Mouse (Mus musculus) stomach, embryonic 16.5 days (tissue): Measurements from ENCODE around the gene Txndc12. TPM values are rescaled to one million over a fixed set of nuclear protein-coding genes. Genes with fewer than 3 reads are reported as not detected.

Experiments used
- ATAC-seq: fragments of 200-750 bp; cut with Nextera tagmentation; 2 replicates; pipeline ENCODE4 v1.8.0; 2017; ENCODE audit warnings: moderate number of reproducible peaks, moderate TSS enrichment; ENCODE audit not compliant: insufficient read depth, low FRiP score
- H3K27ac ChIP-seq: fragments of 300-500 bp; sonication (generic); 2 replicates; pipeline ENCODE4 v1.5.1; 2014; ENCODE audit warnings: low read length
- H3K27me3 ChIP-seq: fragments of 300-500 bp; sonication (generic); 2 replicates; pipeline ENCODE4 v1.6.1; 2014; ENCODE audit warnings: low read length, control low read depth, mixed read lengths; ENCODE audit not compliant: control insufficient read depth, insufficient read depth
- H3K36me3 ChIP-seq: fragments of 300-500 bp; sonication (generic); 2 replicates; pipeline ENCODE4 v1.6.1; 2014; ENCODE audit warnings: low read length; ENCODE audit not compliant: control insufficient read depth, insufficient read depth
- H3K4me1 ChIP-seq: fragments of 300-500 bp; sonication (generic); 2 replicates; pipeline ENCODE4 v1.6.1; 2014; ENCODE audit warnings: low read length, control low read depth, mixed read lengths; ENCODE audit not compliant: control insufficient read depth, insufficient read depth
- H3K4me2 ChIP-seq: fragments of 300-500 bp; sonication (generic); 2 replicates; pipeline ENCODE4 v1.6.1; 2014; ENCODE audit warnings: low read depth, low read length, mixed read lengths
- H3K4me3 ChIP-seq: fragments of 300-500 bp; sonication (generic); replicated peaks from 2 replicates; pipeline ENCODE4 v1.5.1; 2014; ENCODE audit warnings: mild to moderate bottlenecking, low read length
- H3K9ac ChIP-seq: fragments of 300-500 bp; sonication (generic); 2 replicates; pipeline ENCODE4 v1.6.1; 2014; ENCODE audit warnings: low read length
- H3K9me3 ChIP-seq: fragments of 300-500 bp; sonication (generic); replicated peaks from 2 replicates; pipeline ENCODE4 v1.6.1; 2016; ENCODE audit warnings: low read length, control low read depth; ENCODE audit not compliant: control insufficient read depth
- WGBS: fragments of 180-500 bp; shearing (Covaris S2); extraction: QIAGEN DNeasy Blood & Tissue Kit; methylation state at CpG from one replicate; pipeline ENCODE4 v1.1.7; 2014; 5-methylcytosine and 5-hydroxymethylcytosine counted together
- polyA plus RNA-seq: library from polyadenylated mRNA; unstranded; fragments of >200 nt; fragmentation: Nextera tagmentation; extraction: Ambion mirVana; gene quantifications from 2 replicates; pipeline ENCODE4 v1.2.1, GENCODE M21; 2015

Gene Txndc12
- polyA plus RNA-seq, 1 experiment from 2014 or later: 104 TPM

- Histone ChIP-seq H3K36me3 (peaks cover 4% of the 10 kb centered on the region), H3K4me2 (no peak overlapping the region), H3K4me1 (no peaks in the 10 kb centered on the region), H3K27me3 (no peaks in the 10 kb centered on the region), H3K4me3 (no peak overlapping the region), H3K9ac (no peak overlapping the region), H3K9me3 (no peaks in the 10 kb centered on the region), H3K27ac (no peak overlapping the region)
- no peak for ATAC-seq
- 93% methylated on average over 3 of the region's 3 CpGs for WGBS
Observed at GRCm38 (mm10) chr4:108825677-108826076, 8.7 kb upstream of the Txndc12 start.

DNA sequence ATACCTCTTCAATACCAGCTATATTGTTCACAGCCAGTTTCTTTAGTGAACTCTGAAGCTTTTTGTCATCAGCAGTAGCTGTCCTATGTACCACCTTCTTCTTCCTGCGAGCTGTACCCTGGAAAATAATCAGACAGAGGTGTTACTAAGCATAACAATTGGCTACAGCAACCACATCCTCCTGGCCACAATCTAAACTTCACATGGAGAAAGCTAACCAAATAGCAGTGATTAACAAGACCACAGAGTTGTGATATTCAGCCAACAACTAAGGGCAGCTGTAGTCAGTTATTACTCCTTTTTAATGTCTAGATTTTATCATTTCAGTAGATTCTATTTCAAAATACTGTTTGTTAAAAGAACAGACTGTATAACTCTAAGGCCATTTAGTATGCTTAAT is 8.3 kb upstream of the Txndc12 start:
- Histone ChIP-seq H3K4me1 (peaks cover 3% of the 10 kb centered on the region; the same call in 1 of the 2 replicates), H3K27me3 (no peaks in the 10 kb centered on the region), H3K4me2 (no peak overlapping the region), H3K36me3 (peaks cover 4% of the 10 kb centered on the region), H3K9ac (no peak overlapping the region), H3K4me3 (no peak overlapping the region), H3K27ac (no peak overlapping the region), H3K9me3 (no peaks in the 10 kb centered on the region)
- 90% methylated on average over 1 of the region's 1 CpGs for WGBS
- no peak for ATAC-seq

- no peaks in the 10 kb centered on the region for H3K9me3 ChIP-seq
- 76% methylated on average over 2 of the region's 2 CpGs for WGBS
- no peak for ATAC-seq
- H3K4me2 ChIP-seq: no peak overlapping the region
- no peak overlapping the region for H3K9ac ChIP-seq
- no peaks in the 10 kb centered on the region for H3K27me3 ChIP-seq
- H3K4me3 ChIP-seq: no peak overlapping the region
- peaks cover 4% of the 10 kb centered on the region; the same call in 1 of the 2 replicates for H3K4me1 ChIP-seq
- H3K36me3 ChIP-seq: peaks cover 4% of the 10 kb centered on the region
- no peak overlapping the region for H3K27ac ChIP-seq
Observed at GRCm38 (mm10) chr4:108826643-108827042, 7.8 kb upstream of the Txndc12 start.

- Histone ChIP-seq H3K27ac (no peak overlapping the region), H3K9ac (no peak overlapping the region), H3K4me1 (peaks cover 15% of the 10 kb centered on the region), H3K4me2 (no peak overlapping the region), H3K9me3 (no peaks in the 10 kb centered on the region), H3K4me3 (no peak overlapping the region), H3K36me3 (no peaks in the 10 kb centered on the region; the same call in 1 of the 2 replicates), H3K27me3 (no peaks in the 10 kb centered on the region)
- no peak for ATAC-seq
- WGBS: 67% methylated on average over 1 of the region's 1 CpGs
Observed at GRCm38 (mm10) chr4:108830698-108831097, 3.7 kb upstream of the Txndc12 start.

GRCm38 (mm10) chr4:108832916-108833827 is 1.2 kb upstream of the Txndc12 start, which contains the start of gene Btf3l4:
Gene Btf3l4, minus strand, starts transcription at chr4:108833614.
- WGBS: under 1% methylated on average over 58 of the region's 73 CpGs
- Histone ChIP-seq H3K9me3 (no peaks in the 10 kb centered on the region), H3K27ac (peak within 1 kb of the TSS; percentile 98), H3K4me3 (peak within 1 kb of the TSS; percentile 88), H3K4me2 (peak within 1 kb of the TSS; percentile 77), H3K4me1 (peaks cover 18% of the 10 kb centered on the region), H3K27me3 (no peaks in the 10 kb centered on the region), H3K9ac (peak within 1 kb of the TSS; percentile 94), H3K36me3 (no peaks in the 10 kb centered on the region; the same call in 1 of the 2 replicates)
- peak; percentile 95 for ATAC-seq

DNA sequence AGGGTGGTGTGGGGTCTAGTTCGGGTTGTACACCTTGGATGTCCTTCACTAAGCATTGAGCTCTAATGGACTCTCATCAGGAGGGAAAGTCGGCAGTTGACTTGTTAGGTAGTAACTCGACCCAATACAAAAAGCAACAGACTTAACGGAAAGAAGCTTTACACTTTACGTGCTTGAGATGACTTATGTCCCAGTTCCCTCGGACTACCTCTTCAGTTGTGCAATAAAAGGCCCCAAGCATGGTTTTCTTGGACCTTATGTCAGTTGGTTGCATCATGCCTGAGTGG is 630 bp upstream of the Txndc12 start:
- peak overlapping the region; percentile 98 for H3K27ac ChIP-seq
- ATAC-seq: no peak
- under 1% methylated on average over 6 of the region's 6 CpGs for WGBS
- H3K4me3 ChIP-seq: peak overlapping the region; percentile 88
- no peaks in the 10 kb centered on the region; the same call in 1 of the 2 replicates for H3K36me3 ChIP-seq
- H3K4me1 ChIP-seq: peaks cover 18% of the 10 kb centered on the region
- H3K9me3 ChIP-seq: no peaks in the 10 kb centered on the region
- peak overlapping the region; percentile 77 for H3K4me2 ChIP-seq
- H3K27me3 ChIP-seq: no peaks in the 10 kb centered on the region
- H3K9ac ChIP-seq: peak overlapping the region; percentile 81

GRCm38 (mm10) chr4:108834971-108835311 is 540 bp downstream of the Txndc12 start:
- ATAC-seq: no peak
- Histone ChIP-seq H3K36me3 (no peaks in the 10 kb centered on the region), H3K4me1 (peaks cover 18% of the 10 kb centered on the region), H3K9ac (peak overlapping the region; percentile 81), H3K4me3 (peak overlapping the region; percentile 88), H3K9me3 (no peaks in the 10 kb centered on the region), H3K27me3 (no peaks in the 10 kb centered on the region), H3K27ac (peak overlapping the region; percentile 98), H3K4me2 (peak overlapping the region; percentile 77)
- WGBS: under 1% methylated on average over 15 of the region's 15 CpGs

DNA sequence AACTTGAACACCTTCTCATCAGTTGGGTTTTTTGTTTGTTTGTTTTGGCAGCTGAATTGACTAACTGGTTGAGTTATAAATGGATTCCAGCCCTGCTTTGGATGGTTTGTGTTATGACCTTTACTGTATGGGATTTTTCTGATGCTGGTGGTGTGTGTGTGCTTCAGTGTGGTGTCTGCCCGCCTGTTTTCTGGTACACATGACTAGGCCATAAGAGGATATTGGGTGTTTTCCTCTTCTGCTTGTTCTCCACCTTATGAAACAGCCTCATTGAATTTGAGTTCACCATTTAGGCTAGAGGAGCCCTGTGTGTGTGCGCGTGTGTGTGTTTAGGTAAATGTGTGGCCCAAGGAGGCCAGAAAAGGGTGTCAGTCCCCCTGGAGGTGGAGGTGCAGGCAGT is 1.1 kb downstream of the Txndc12 start:
- H3K9ac ChIP-seq: peak overlapping the region; percentile 81
- 44% methylated on average over 3 of the region's 3 CpGs for WGBS
- no peaks in the 10 kb centered on the region for H3K27me3 ChIP-seq
- H3K27ac ChIP-seq: peak overlapping the region; percentile 98
- no peaks in the 10 kb centered on the region for H3K36me3 ChIP-seq
- ATAC-seq: no peak
- no peaks in the 10 kb centered on the region for H3K9me3 ChIP-seq
- H3K4me2 ChIP-seq: peak overlapping the region; percentile 77
- peaks cover 18% of the 10 kb centered on the region for H3K4me1 ChIP-seq
- H3K4me3 ChIP-seq: peak overlapping the region; percentile 88

DNA sequence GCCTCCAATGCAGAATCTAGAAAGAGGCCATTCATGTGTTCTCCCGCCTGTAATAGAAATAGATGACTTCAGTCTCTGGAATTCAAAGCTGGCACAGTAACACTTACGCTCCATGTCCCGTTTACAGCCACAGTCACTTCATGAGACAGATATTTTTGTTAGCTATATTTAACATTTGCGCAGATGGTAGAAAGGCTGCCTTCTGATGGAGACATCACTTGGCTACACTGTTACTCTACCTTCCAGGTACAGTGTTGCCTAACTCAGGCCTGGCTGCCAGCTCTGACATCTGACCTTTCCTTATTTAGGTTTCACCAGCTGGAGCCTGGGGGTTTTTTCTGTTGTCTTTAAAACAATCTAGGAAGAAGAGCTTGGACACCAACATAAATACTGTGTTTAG is 3.6 kb downstream of the Txndc12 start:
- WGBS: 67% methylated on average over 4 of the region's 4 CpGs

More for the DNA sequence above, 3.6 kb downstream of the Txndc12 start:
- H3K4me1 ChIP-seq: peaks cover 7% of the 10 kb centered on the region; the same call in 1 of the 2 replicates
- H3K27me3 ChIP-seq: no peaks in the 10 kb centered on the region
- ATAC-seq: no peak
- no peak overlapping the region for H3K4me2 ChIP-seq
- no peaks in the 10 kb centered on the region for H3K36me3 ChIP-seq
- H3K27ac ChIP-seq: no peak overlapping the region
- no peaks in the 10 kb centered on the region for H3K9me3 ChIP-seq
- no peak overlapping the region for H3K4me3 ChIP-seq
- no peak overlapping the region for H3K9ac ChIP-seq
